Mouse (Mus musculus) MEL (cell line): Measurements from ENCODE around the gene Plk4. TPM values are rescaled to one million over a fixed set of nuclear protein-coding genes. Genes with fewer than 3 reads are reported as not detected.

ENCODE experiments used
- DNase-seq: peaks from one replicate; pipeline ENCODE4 v3.0.0; 2011; ENCODE audit warnings: low read depth, low spot score
- H3K27ac ChIP-seq: 2 replicates; pipeline ENCODE4 v1.5.1; 2012; ENCODE audit warnings: low read depth, mild to moderate bottlenecking, control low read depth, low read length, moderate library complexity; ENCODE audit not compliant: control insufficient read depth
- H3K27me3 ChIP-seq, 2 experiments: fragments of 150-350 bp in 1 of 2; sonication (generic) in 1 of 2; 2 replicates each; pipeline ENCODE4 v1.6.1; 2012; ENCODE audit warnings: low read length in 2 of 2, mild to moderate bottlenecking in 2 of 2, improper control_type of control experiment in 1 of 2, moderate library complexity in 1 of 2; ENCODE audit not compliant: insufficient read depth in 2 of 2, control insufficient read depth in 1 of 2
- H3K36me3 ChIP-seq, 2 experiments: 2 replicates each; pipeline ENCODE4 v1.6.1; 2012 to 2014; ENCODE audit warnings: low read length in 2 of 2, improper control_type of control experiment in 1 of 2, inconsistent platforms in 1 of 2, mild to moderate bottlenecking in 1 of 2; ENCODE audit not compliant: insufficient read depth in 2 of 2, control insufficient read depth in 1 of 2
- H3K4me1 ChIP-seq, 2 experiments: fragments of 150-350 bp in 1 of 2; sonication (generic) in 1 of 2; 2 replicates each; pipeline ENCODE4 v1.6.1; 2012; ENCODE audit warnings: low read length in 2 of 2, improper control_type of control experiment in 1 of 2, mild to moderate bottlenecking in 1 of 2; ENCODE audit not compliant: insufficient read depth in 2 of 2, control insufficient read depth in 1 of 2
- H3K4me3 ChIP-seq, 2 experiments: fragments of 150-350 bp in 1 of 2; sonication (generic) in 1 of 2; 2 replicates each; pipeline ENCODE4 v1.5.1; 2012; ENCODE audit warnings: low read depth in 2 of 2, low read length in 2 of 2, mild to moderate bottlenecking in 2 of 2, moderate library complexity in 2 of 2, control low read depth in 1 of 2, improper control_type of control experiment in 1 of 2; ENCODE audit not compliant: control insufficient read depth in 1 of 2, insufficient read depth in 1 of 2
- H3K79me2 ChIP-seq: 2 replicates; pipeline ENCODE4 v1.6.1; 2012; ENCODE audit warnings: mild to moderate bottlenecking, low read length, moderate library complexity; ENCODE audit not compliant: control insufficient read depth, poor library complexity, insufficient read depth
- H3K9ac ChIP-seq: 2 replicates; pipeline ENCODE4 v1.6.1; 2012; ENCODE audit warnings: low read depth, mild to moderate bottlenecking, control low read depth, low read length, moderate library complexity; ENCODE audit not compliant: control insufficient read depth, poor library complexity, severe bottlenecking
- H3K9me3 ChIP-seq: fragments of 150-350 bp; sonication (generic); replicated peaks from 2 replicates; pipeline ENCODE4 v1.6.1; 2012; ENCODE audit warnings: mild to moderate bottlenecking, low read length, improper control_type of control experiment, moderate library complexity; ENCODE audit not compliant: insufficient read depth
- BHLHE40 ChIP-seq: IDR thresholded peaks from 2 replicates; pipeline ENCODE4 v1.6.1; 2012; ENCODE audit warnings: low read depth, mild to moderate bottlenecking, inconsistent platforms, low read length, improper control_type of control experiment, borderline replicate concordance
- CHD2 ChIP-seq: IDR thresholded peaks from 2 replicates; pipeline ENCODE4 v1.6.1; 2011; ENCODE audit warnings: low read length, improper control_type of control experiment
- E2F4 ChIP-seq: IDR thresholded peaks from 2 replicates; pipeline ENCODE4 v1.6.1; 2011; ENCODE audit warnings: low read depth, low read length, improper control_type of control experiment, borderline replicate concordance
- ELF1 ChIP-seq: IDR thresholded peaks from 2 replicates; pipeline ENCODE4 v1.6.1; 2014; ENCODE audit warnings: low read depth, mild to moderate bottlenecking, inconsistent platforms, low read length, improper control_type of control experiment, moderate library complexity
- ETS1 ChIP-seq: IDR thresholded peaks from 2 replicates; pipeline ENCODE4 v1.6.1; 2012; ENCODE audit warnings: low read depth, mild to moderate bottlenecking, inconsistent platforms, low read length, improper control_type of control experiment, moderate library complexity
- GABPA ChIP-seq: IDR thresholded peaks from 2 replicates; pipeline ENCODE4 v1.6.1; 2012; ENCODE audit warnings: low read depth, mild to moderate bottlenecking, inconsistent platforms, low read length, improper control_type of control experiment, moderate library complexity
- GATA1 ChIP-seq: IDR thresholded peaks from 2 replicates; pipeline ENCODE4 v1.6.1; 2011; ENCODE audit warnings: low read depth, low read length, improper control_type of control experiment
- JUND ChIP-seq: IDR thresholded peaks from 2 replicates; pipeline ENCODE4 v1.6.1; 2011; ENCODE audit warnings: low read depth, mild to moderate bottlenecking, improper control_type of control experiment, low read length
- MAZ ChIP-seq: IDR thresholded peaks from 2 replicates; pipeline ENCODE4 v1.6.1; 2012; ENCODE audit warnings: low read depth, mild to moderate bottlenecking, inconsistent platforms, low read length, improper control_type of control experiment
- MXI1 ChIP-seq: IDR thresholded peaks from 2 replicates; pipeline ENCODE4 v1.6.1; 2011; ENCODE audit warnings: mild to moderate bottlenecking, low read depth, low read length, improper control_type of control experiment
- MYB ChIP-seq: IDR thresholded peaks from 2 replicates; pipeline ENCODE4 v1.6.1; 2011; ENCODE audit warnings: mild to moderate bottlenecking, low read depth, low read length, improper control_type of control experiment
- MYC ChIP-seq: IDR thresholded peaks from 2 replicates; pipeline ENCODE4 v1.6.1; 2011; ENCODE audit warnings: low read depth, mild to moderate bottlenecking, low read length, improper control_type of control experiment, moderate library complexity
- NRF1 ChIP-seq: IDR thresholded peaks from 2 replicates; pipeline ENCODE4 v1.6.1; 2014; ENCODE audit warnings: low read depth, mild to moderate bottlenecking, inconsistent platforms, low read length, improper control_type of control experiment, moderate library complexity; ENCODE audit not compliant: poor library complexity, insufficient read depth, severe bottlenecking
- POLR2A ChIP-seq, 2 experiments: IDR thresholded peaks; 2 replicates each; pipeline ENCODE4 v1.6.1; 2011 to 2012; ENCODE audit warnings: low read length in 2 of 2, mild to moderate bottlenecking in 2 of 2, control low read depth in 1 of 2, improper control_type of control experiment in 1 of 2, low read depth in 1 of 2, moderate library complexity in 1 of 2; ENCODE audit not compliant: control insufficient read depth in 1 of 2, insufficient read depth in 1 of 2, poor library complexity in 1 of 2
- POLR2AphosphoS2 ChIP-seq: IDR thresholded peaks from 2 replicates; pipeline ENCODE4 v1.6.1; 2011; ENCODE audit warnings: low read length, improper control_type of control experiment
- RAD21 ChIP-seq: IDR thresholded peaks from 2 replicates; pipeline ENCODE4 v1.6.1; 2011; ENCODE audit warnings: mild to moderate bottlenecking, low read depth, low read length, improper control_type of control experiment
- RCOR1 ChIP-seq: IDR thresholded peaks from 2 replicates; pipeline ENCODE4 v1.6.1; 2012; ENCODE audit warnings: low read depth, mild to moderate bottlenecking, inconsistent platforms, low read length, improper control_type of control experiment
- SMC3 ChIP-seq: IDR thresholded peaks from 2 replicates; pipeline ENCODE4 v1.6.1; 2011; ENCODE audit warnings: low read depth, low read length, improper control_type of control experiment
- TAL1 ChIP-seq: IDR thresholded peaks from 2 replicates; pipeline ENCODE4 v1.6.1; 2012; ENCODE audit warnings: mild to moderate bottlenecking, inconsistent platforms, low read length, moderate library complexity, mixed read lengths
- TBP ChIP-seq: IDR thresholded peaks from 2 replicates; pipeline ENCODE4 v1.8.0; 2011; ENCODE audit warnings: low read depth, low read length, improper control_type of control experiment
- TCF12 ChIP-seq: IDR thresholded peaks from 2 replicates; pipeline ENCODE4 v1.6.1; 2014; ENCODE audit warnings: low read depth, mild to moderate bottlenecking, inconsistent platforms, low read length, improper control_type of control experiment, moderate library complexity
- ZMIZ1 ChIP-seq: IDR thresholded peaks from 2 replicates; pipeline ENCODE4 v1.6.1; 2012; ENCODE audit warnings: low read depth, mild to moderate bottlenecking, inconsistent platforms, low read length, improper control_type of control experiment, moderate library complexity
- ZNF384 ChIP-seq: IDR thresholded peaks from 2 replicates; pipeline ENCODE4 v1.6.1; 2012; ENCODE audit warnings: low read depth, mild to moderate bottlenecking, inconsistent platforms, low read length, improper control_type of control experiment
- polyA plus RNA-seq, 2 experiments: library from polyadenylated mRNA; stranded (reverse) in 1 of 2; unstranded in 1 of 2; fragments of >175 nt in 1 of 2; fragments of >200 nt in 1 of 2; gene quantifications; 2 replicates each; pipeline versions ENCODE4 v1.2.1 to v1.2.4; 2012; ENCODE audit warnings: low replicate concordance in 2 of 2, low read depth in 1 of 2; ENCODE audit not compliant: insufficient read length in 2 of 2, insufficient read depth in 1 of 2, missing spikeins in 1 of 2
- total RNA-seq: library from RNA; depleted of rRNA; stranded (reverse); fragments of 300-350 nt; gene quantifications from 2 replicates; pipeline ENCODE4 v1.2.3, GENCODE M21; 2012

Plk4 gene
- total and polyA plus RNA-seq, 3 experiments: 57.6 to 381 (median 60.3) TPM

DNA sequence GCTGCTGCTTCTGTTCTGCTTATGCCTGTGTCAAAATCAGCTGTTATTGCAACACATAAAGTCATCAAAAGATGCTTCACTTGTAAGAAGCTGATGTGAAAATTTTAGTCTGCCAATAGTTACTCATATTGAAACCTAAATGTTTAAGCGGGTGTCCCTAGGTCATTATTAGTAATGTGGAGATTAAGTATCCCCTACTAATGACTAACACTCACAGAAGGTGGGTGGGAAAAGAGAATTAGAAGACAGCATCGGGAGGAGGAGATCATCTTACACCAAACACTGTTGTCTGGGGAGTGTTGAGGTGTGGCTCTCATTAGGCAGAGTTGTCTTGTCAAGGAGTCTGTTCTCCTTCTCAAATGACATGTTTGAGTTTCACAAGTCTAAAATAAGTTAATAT lies 7.1 kb downstream of the Plk4 start:
- Histone ChIP-seq H3K79me2 (peaks cover 21% of the 10 kb centered on the region), H3K9ac (no peak overlapping the region), H3K4me3 (no peak overlapping the region)
- TF ChIP-seq POLR2AphosphoS2 (no peak), ZNF384 (no peak), POLR2A (IDR thresholded peaks at IDR 0.05; ENCODE audit: control insufficient read depth in 1 of 2, insufficient read depth in 1 of 2, low read depth in 1 of 2, low read length in 2 of 2, poor library complexity in 1 of 2) (no peak), ELF1 (no peak), E2F4 (no peak), ETS1 (no peak), RCOR1 (no peak), ZMIZ1 (no peak), NRF1 (no peak), MYC (no peak), BHLHE40 (no peak), MYB (no peak), RAD21 (no peak), TCF12 (no peak), TBP (no peak)
- TF ChIP-seq, all 39 proteins: peak for 0
- Histone ChIP-seq H3K9me3 (no peaks in the 10 kb centered on the region), H3K36me3 (peaks cover 31 to 73% of the 10 kb centered on the region in 2 experiments), H3K4me1 (peaks cover 0 to 12% of the 10 kb centered on the region in 2 experiments; a peak in 2 of 4 replicates), H3K27ac (no peak overlapping the region), H3K27me3 (no peaks in the 10 kb centered on the region)
- peak; percentile 32 for DNase-seq

DNA sequence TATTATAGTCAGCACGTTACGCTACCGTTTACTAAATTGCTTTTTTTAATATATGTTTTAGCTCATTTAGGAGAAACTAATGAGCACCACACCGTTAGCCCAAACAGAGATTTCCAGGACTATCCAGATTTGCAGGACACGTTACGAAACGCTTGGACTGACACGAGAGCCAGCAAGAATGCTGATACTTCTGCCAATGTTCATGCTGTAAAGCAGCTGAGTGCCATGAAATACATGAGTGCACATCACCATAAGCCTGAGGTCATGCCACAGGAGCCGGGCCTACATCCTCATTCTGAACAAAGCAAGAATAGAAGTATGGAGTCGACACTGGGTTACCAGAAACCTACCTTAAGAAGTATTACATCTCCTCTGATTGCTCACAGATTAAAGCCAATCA lies 8.9 kb downstream of the Plk4 start:
- peaks cover 0 to 4% of the 10 kb centered on the region in 2 experiments; a peak in 2 of 4 replicates for H3K4me1 ChIP-seq
- DNase-seq: no peak
- no peak overlapping the region for H3K27ac ChIP-seq
- no peak overlapping the region for H3K4me3 ChIP-seq
- no peaks in the 10 kb centered on the region for H3K27me3 ChIP-seq
- H3K9ac ChIP-seq: no peak overlapping the region
- H3K79me2 ChIP-seq: peaks cover 14% of the 10 kb centered on the region
- TF ChIP-seq SMC3 (no peak), TCF12 (no peak), ELF1 (0 out of 2 replicates have a peak, but pooled peaks have one; percentile 7)
- no peaks in the 10 kb centered on the region for H3K9me3 ChIP-seq
- H3K36me3 ChIP-seq: peaks cover 19 to 74% of the 10 kb centered on the region in 2 experiments

DNA sequence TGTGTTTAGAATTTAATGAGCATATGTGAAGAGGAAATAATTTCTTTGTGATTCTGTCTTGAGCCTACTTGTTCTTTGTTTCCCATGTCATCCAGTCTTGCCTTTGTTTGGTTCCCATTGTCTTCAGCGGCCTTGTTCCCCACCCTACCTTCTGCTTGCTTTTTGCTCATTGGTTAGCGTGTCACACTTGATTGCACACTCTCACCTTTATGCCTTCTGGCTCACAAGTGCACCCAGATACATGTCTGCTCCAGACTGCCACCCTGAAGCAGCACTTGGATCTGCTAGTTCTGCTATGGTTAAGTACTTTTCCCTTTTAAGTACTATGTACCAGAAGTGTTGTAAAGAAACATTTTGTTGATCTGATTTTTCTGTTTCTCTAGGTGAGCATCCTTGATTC lies 10.1 kb downstream of the Plk4 start:
- TF ChIP-seq MXI1: no peak
- no peak for TF ChIP-seq MAZ
- no peak for TF ChIP-seq POLR2A (IDR thresholded peaks at IDR 0.05; ENCODE audit: control insufficient read depth in 1 of 2, insufficient read depth in 1 of 2, low read depth in 1 of 2, low read length in 2 of 2, poor library complexity in 1 of 2)
- no peak for TF ChIP-seq GABPA
- TF ChIP-seq SMC3: no peak
- TF ChIP-seq TCF12: no peak
- no peak for TF ChIP-seq GATA1
- TF ChIP-seq POLR2AphosphoS2: no peak
- TF ChIP-seq JUND: no peak
- no peak for TF ChIP-seq TAL1
- no peak for TF ChIP-seq CHD2
- Histone ChIP-seq H3K36me3 (peaks cover 14 to 71% of the 10 kb centered on the region in 2 experiments), H3K9ac (no peak overlapping the region), H3K79me2 (peaks cover 11% of the 10 kb centered on the region), H3K9me3 (no peaks in the 10 kb centered on the region), H3K27ac (no peak overlapping the region), H3K27me3 (no peaks in the 10 kb centered on the region), H3K4me1 (peaks cover 0 to 4% of the 10 kb centered on the region in 2 experiments; a peak in 2 of 4 replicates), H3K4me3 (no peak overlapping the region)
- DNase-seq: no peak
